12 mouse cellular contexts compared by ENCODE assay signal in genomic region chr8:34472846-34473245, GRCm38 (mm10).
DNase-seq lines count a peak whose midpoint lies in the region; ATAC-seq lines count a peak whose summit lies in the region.
"Had no signal": no experiment of that assay in that cellular context is flagged by ENCODE, and none has a peak within 500 bp of the region (broad histone marks: within the 10 kb centered on the region; RNA-seq: fewer than 3 reads in every experiment).

No protein-coding gene starts in this region.

- no peak for ATAC-seq in heart, embryonic 11.5 days (replicated peaks; ENCODE audit: insufficient number of reproducible peaks, low FRiP score, low TSS enrichment)
- ATAC-seq in lung, embryonic 16.5 days (ENCODE audit: low read depth): peak; percentile 28; the same call in 1 of the 2 replicates
- peak; percentile 58; the same call in 1 of the 2 replicates for ATAC-seq in forebrain, embryonic 13.5 days
- peak; percentile 61; the same call in 1 of the 2 replicates for ATAC-seq in neural tube, embryonic 15.5 days (ENCODE audit: low FRiP score)
- no peak for ATAC-seq in frontal cortex, adult (ENCODE audit: low TSS enrichment)

- no peaks in the 10 kb centered on the region for H3K9me3 ChIP-seq in heart, embryonic 11.5 days (replicated peaks; ENCODE audit: control insufficient read depth, low read length)
- H3K9me3 ChIP-seq in lung, embryonic 16.5 days (ENCODE audit: control insufficient read depth, low read length): no peaks in the 10 kb centered on the region; the same call in 1 of the 2 replicates
- no peaks in the 10 kb centered on the region for H3K9me3 ChIP-seq in forebrain, embryonic 13.5 days (replicated peaks)
- no peaks in the 10 kb centered on the region for H3K9me3 ChIP-seq in neural tube, embryonic 15.5 days (replicated peaks)
- H3K9me3 ChIP-seq: limb, embryonic 15.5 days had no signal

- no peak overlapping the region for H3K9ac ChIP-seq in heart, embryonic 11.5 days (ENCODE audit: low read depth, low read length)
- no peak overlapping the region for H3K9ac ChIP-seq in lung, embryonic 16.5 days (ENCODE audit: low read length)
- H3K9ac ChIP-seq in forebrain, embryonic 13.5 days: no peak overlapping the region
- H3K9ac ChIP-seq in neural tube, embryonic 15.5 days (replicated peaks): no peak overlapping the region
- H3K9ac ChIP-seq: limb, embryonic 15.5 days had no signal

- H3K27me3 ChIP-seq in heart, embryonic 11.5 days (ENCODE audit: control insufficient read depth, insufficient read depth, low read length): no peaks in the 10 kb centered on the region
- no peaks in the 10 kb centered on the region for H3K27me3 ChIP-seq in lung, embryonic 16.5 days (ENCODE audit: control insufficient read depth, insufficient read depth, low read depth, low read length)
- H3K27me3 ChIP-seq in forebrain, embryonic 13.5 days: no peaks in the 10 kb centered on the region
- no peaks in the 10 kb centered on the region for H3K27me3 ChIP-seq in neural tube, embryonic 15.5 days (replicated peaks)
- H3K27me3 ChIP-seq: limb, embryonic 15.5 days had no signal

- intact Hi-C loops in heart, postnatal 14 days (cut with DNase I): no loop called here

- no peak for DNase-seq in heart, postnatal 14 days
- DNase-seq in lung, postnatal 36 days: no peak
- no peak for DNase-seq in spleen, postnatal 4 days (ENCODE audit: low spot score in 2 of 2)
- DNase-seq: adrenal gland, postnatal 25 days; cerebellum, postnatal 25 days; kidney, adult 11 months had no signal

- WGBS in heart, embryonic 11.5 days (ENCODE audit: insufficient replicate concordance): 12% methylated on average over 6 of the region's 6 CpGs
- 20% methylated on average over 6 of the region's 6 CpGs for whole genome bisulfite sequencing in lung, embryonic 16.5 days
- WGBS in forebrain, embryonic 13.5 days: 17% methylated on average over 6 of the region's 6 CpGs
- 44% methylated on average over 6 of the region's 6 CpGs for WGBS in neural tube, embryonic 15.5 days

- no peak overlapping the region for H3K4me3 ChIP-seq in heart, embryonic 11.5 days (ENCODE audit: low read depth, low read length)
- H3K4me3 ChIP-seq in lung, embryonic 16.5 days (ENCODE audit: low read length): no peak overlapping the region
- no peak overlapping the region for H3K4me3 ChIP-seq in forebrain, embryonic 13.5 days
- H3K4me3 ChIP-seq in neural tube, embryonic 15.5 days (replicated peaks): no peak overlapping the region
- H3K4me3 ChIP-seq: limb, embryonic 15.5 days had no signal

- H3K36me3 ChIP-seq in heart, embryonic 11.5 days (ENCODE audit: control insufficient read depth, insufficient read depth, low read length): no peaks in the 10 kb centered on the region
- no peaks in the 10 kb centered on the region for H3K36me3 ChIP-seq in lung, embryonic 16.5 days (ENCODE audit: control insufficient read depth, insufficient read depth, low read length)
- no peaks in the 10 kb centered on the region for H3K36me3 ChIP-seq in forebrain, embryonic 13.5 days (ENCODE audit: poor library complexity, severe bottlenecking)
- no peaks in the 10 kb centered on the region for H3K36me3 ChIP-seq in neural tube, embryonic 15.5 days
- H3K36me3 ChIP-seq: limb, embryonic 15.5 days had no signal

- peak overlapping the region; percentile 37 for H3K4me2 ChIP-seq in heart, embryonic 11.5 days
- peak overlapping the region; percentile 6; the same call in 1 of the 2 replicates for H3K4me2 ChIP-seq in lung, embryonic 16.5 days (ENCODE audit: low read depth, low read length)
- peak overlapping the region; percentile 16; the same call in 1 of the 2 replicates for H3K4me2 ChIP-seq in forebrain, embryonic 13.5 days
- H3K4me2 ChIP-seq in neural tube, embryonic 15.5 days: no peak overlapping the region
- H3K4me2 ChIP-seq: limb, embryonic 15.5 days had no signal

- peak overlapping the region; percentile 54 for H3K27ac ChIP-seq in heart, embryonic 11.5 days (ENCODE audit: low read depth, low read length)
- no peak overlapping the region for H3K27ac ChIP-seq in lung, embryonic 16.5 days (ENCODE audit: low read length)
- no peak overlapping the region for H3K27ac ChIP-seq in forebrain, embryonic 13.5 days
- no peak overlapping the region for H3K27ac ChIP-seq in neural tube, embryonic 15.5 days (replicated peaks)
- H3K27ac ChIP-seq: limb, embryonic 15.5 days had no signal

- H3K4me1 ChIP-seq in heart, embryonic 11.5 days (ENCODE audit: control insufficient read depth, insufficient read depth, low read length): peaks cover 36% of the 10 kb centered on the region
- H3K4me1 ChIP-seq in lung, embryonic 16.5 days (replicated peaks; ENCODE audit: control insufficient read depth, insufficient read depth, low read length): peaks cover 17% of the 10 kb centered on the region
- peaks cover 18% of the 10 kb centered on the region for H3K4me1 ChIP-seq in forebrain, embryonic 13.5 days
- H3K4me1 ChIP-seq in neural tube, embryonic 15.5 days: peaks cover 17% of the 10 kb centered on the region

Comparison
In these comparisons a context has a peak if more than half of its experiments do, and no peak if none do; other contexts are left out.
1. ATAC-seq: peak in lung, embryonic 16.5 days (single experiment), forebrain, embryonic 13.5 days (single experiment) and neural tube, embryonic 15.5 days (single experiment); none in heart, embryonic 11.5 days (single experiment) and frontal cortex, adult (single experiment).